Mouse (Mus musculus) liver, postnatal 0 days (tissue): ENCODE data around the gene Bcl2l13. TPM values are rescaled to one million over a fixed set of nuclear protein-coding genes. Genes with fewer than 3 reads are reported as not detected.
A peak's percentile ranks its signal among the peaks of the same experiment; 100 is the strongest.

Experiments
- ATAC-seq: fragments of 200-750 bp; cut with Nextera tagmentation; 2 replicates; pipeline ENCODE4 v1.8.0; 2017; ENCODE audit warnings: mild to moderate bottlenecking, moderate library complexity
- DNase-seq: peaks from one replicate; pipeline ENCODE4 v3.0.0-alpha.2; 2016
- H3K27ac ChIP-seq: fragments of 300-500 bp; sonication (generic); 2 replicates; pipeline ENCODE4 v1.5.1; 2014; ENCODE audit warnings: antibody characterized with exemption, moderate library complexity, mild to moderate bottlenecking, low read depth
- H3K27me3 ChIP-seq: fragments of 300-500 bp; sonication (generic); 2 replicates; pipeline ENCODE4 v1.6.1; 2014; ENCODE audit warnings: low read length, control low read depth, mixed read lengths; ENCODE audit not compliant: insufficient read depth
- H3K36me3 ChIP-seq: fragments of 300-500 bp; sonication (generic); replicated peaks from 2 replicates; pipeline ENCODE4 v1.6.1; 2014; ENCODE audit warnings: mild to moderate bottlenecking, control low read depth, low read length, moderate library complexity, mixed read lengths; ENCODE audit not compliant: insufficient read depth
- H3K4me1 ChIP-seq: fragments of 300-500 bp; sonication (generic); 2 replicates; pipeline ENCODE4 v1.6.1; 2014; ENCODE audit warnings: antibody characterized with exemption, mild to moderate bottlenecking, control low read depth; ENCODE audit not compliant: insufficient read depth
- H3K4me2 ChIP-seq: fragments of 300-500 bp; sonication (generic); 2 replicates; pipeline ENCODE4 v1.6.1; 2014; ENCODE audit warnings: low read depth, mild to moderate bottlenecking, low read length, moderate library complexity, mixed read lengths
- H3K4me3 ChIP-seq: fragments of 300-500 bp; sonication (generic); 2 replicates; pipeline ENCODE4 v1.5.1; 2014; ENCODE audit warnings: low read depth, low read length
- H3K9ac ChIP-seq: fragments of 300-500 bp; sonication (generic); replicated peaks from 2 replicates; pipeline ENCODE4 v1.6.1; 2014; ENCODE audit warnings: mild to moderate bottlenecking, moderate library complexity
- H3K9me3 ChIP-seq: fragments of 300-500 bp; sonication (generic); 2 replicates; pipeline ENCODE4 v1.6.1; 2016; ENCODE audit warnings: mild to moderate bottlenecking, control low read depth, low read length, mixed read lengths
- CTCF ChIP-seq: sonication (generic); IDR thresholded peaks from 2 replicates; pipeline ENCODE4 v1.5.1; 2016; ENCODE audit warnings: antibody characterized with exemption, low read depth
- EP300 ChIP-seq: IDR thresholded peaks from 2 replicates; pipeline ENCODE4 v1.6.1; 2016; ENCODE audit warnings: antibody characterized with exemption, low read depth, mild to moderate bottlenecking
- WGBS: fragments of 180-500 bp; shearing (Covaris S2); extraction: QIAGEN DNeasy Blood & Tissue Kit; methylation state at CpG from one replicate; pipeline ENCODE4 v1.1.7; 2014; ENCODE audit not compliant: insufficient replicate concordance; 5-methylcytosine and 5-hydroxymethylcytosine counted together
- polyA plus RNA-seq: library from polyadenylated mRNA; unstranded; fragments of >200 nt; fragmentation: Nextera tagmentation; extraction: Ambion mirVana; gene quantifications from 2 replicates; pipeline ENCODE4 v1.2.1, GENCODE M21; 2015

Bcl2l13 gene
- polyA plus RNA-seq, 1 experiment from 2014 or later = 18.4 TPM

GRCm38 (mm10) chr6:120927765-120928164 lies 91.8 kb downstream of the Bcl2l13 start:
- DNase-seq (peak; percentile 62), ATAC-seq (peak; percentile 53)
- Histone ChIP-seq H3K9ac (no peak overlapping the region), H3K36me3 (peaks cover 10% of the 10 kb centered on the region; the same call in 1 of the 2 replicates), H3K4me3 (no peak overlapping the region), H3K4me1 (peaks cover 5% of the 10 kb centered on the region), H3K27ac (no peak overlapping the region), H3K27me3 (no peaks in the 10 kb centered on the region), H3K9me3 (no peaks in the 10 kb centered on the region), H3K4me2 (no peak overlapping the region)
- no peak for TF ChIP-seq CTCF
- peak; percentile 72 for TF ChIP-seq EP300
- 66% methylated on average over 3 of the region's 3 CpGs for WGBS

GRCm38 (mm10) chr6:120929421-120929820 lies 93.4 kb downstream of the Bcl2l13 start:
- WGBS = 55% methylated on average over 1 of the region's 1 CpGs
- Histone ChIP-seq H3K36me3 (peaks cover 14% of the 10 kb centered on the region; the same call in 1 of the 2 replicates), H3K27me3 (no peaks in the 10 kb centered on the region), H3K9ac (no peak overlapping the region; the same call in 1 of the 2 replicates), H3K4me3 (no peak overlapping the region), H3K9me3 (no peaks in the 10 kb centered on the region), H3K4me2 (no peak overlapping the region), H3K4me1 (peaks cover 5% of the 10 kb centered on the region), H3K27ac (no peak overlapping the region)
- no peak for DNase-seq
- TF ChIP-seq CTCF = no peak
- TF ChIP-seq EP300 = no peak
- ATAC-seq = no peak

GRCm38 (mm10) chr6:120930450-120931306 lies 94.7 kb downstream of the Bcl2l13 start:
- Histone ChIP-seq H3K4me1 (peaks cover 5% of the 10 kb centered on the region), H3K27ac (no peak overlapping the region), H3K9ac (no peak overlapping the region), H3K9me3 (no peaks in the 10 kb centered on the region), H3K4me2 (no peak overlapping the region), H3K36me3 (peaks cover 16% of the 10 kb centered on the region; the same call in 1 of the 2 replicates), H3K27me3 (no peaks in the 10 kb centered on the region), H3K4me3 (no peak overlapping the region)
- 63% methylated on average over 6 of the region's 6 CpGs for WGBS
- ATAC-seq (no peak; the same call in 1 of the 2 replicates), DNase-seq (no peak)
- no peak for TF ChIP-seq EP300
- TF ChIP-seq CTCF = no peak

GRCm38 (mm10) chr6:120932597-120932996 lies 96.6 kb downstream of the Bcl2l13 start:
- DNase-seq = no peak
- H3K4me3 ChIP-seq = no peak overlapping the region
- peaks cover 16% of the 10 kb centered on the region; the same call in 1 of the 2 replicates for H3K36me3 ChIP-seq
- no peak overlapping the region for H3K9ac ChIP-seq
- H3K4me2 ChIP-seq = no peak overlapping the region
- no peaks in the 10 kb centered on the region for H3K27me3 ChIP-seq
- no peaks in the 10 kb centered on the region; the same call in none of the 2 replicates for H3K4me1 ChIP-seq
- no peaks in the 10 kb centered on the region for H3K9me3 ChIP-seq
- WGBS = 64% methylated on average over 12 of the region's 12 CpGs
- ATAC-seq = peak; percentile 20; the same call in 1 of the 2 replicates
- no peak overlapping the region for H3K27ac ChIP-seq
- TF ChIP-seq CTCF (no peak), EP300 (no peak)

GRCm38 (mm10) chr6:120933670-120934069 lies 97.7 kb downstream of the Bcl2l13 start:
- WGBS = 78% methylated on average over 7 of the region's 7 CpGs
- Histone ChIP-seq H3K27me3 (no peaks in the 10 kb centered on the region), H3K36me3 (peaks cover 16% of the 10 kb centered on the region; the same call in 1 of the 2 replicates), H3K4me1 (peaks cover 2% of the 10 kb centered on the region), H3K4me3 (no peak overlapping the region), H3K9me3 (no peaks in the 10 kb centered on the region), H3K27ac (no peak overlapping the region), H3K9ac (no peak overlapping the region), H3K4me2 (no peak overlapping the region)
- ATAC-seq (no peak), DNase-seq (no peak)
- TF ChIP-seq CTCF (no peak), EP300 (no peak)

- 72% methylated on average over 4 of the region's 4 CpGs for WGBS
- no peaks in the 10 kb centered on the region for H3K9me3 ChIP-seq
- ATAC-seq (no peak), DNase-seq (no peak)
- H3K4me1 ChIP-seq = peaks cover 2% of the 10 kb centered on the region
- TF ChIP-seq EP300 = no peak
- no peak for TF ChIP-seq CTCF
- H3K36me3 ChIP-seq = peaks cover 16% of the 10 kb centered on the region; the same call in 1 of the 2 replicates
- no peak overlapping the region for H3K4me3 ChIP-seq
- H3K4me2 ChIP-seq = no peak overlapping the region
- H3K27ac ChIP-seq = no peak overlapping the region
- H3K9ac ChIP-seq = no peak overlapping the region
- no peaks in the 10 kb centered on the region for H3K27me3 ChIP-seq
These were observed 98.2 kb downstream of the Bcl2l13 start for GRCm38 (mm10) chr6:120934176-120934575.
